Mouse (Mus musculus): ENCODE measurements around the gene Vti1a.

The Vti1a gene

GRCm38 (mm10) chr19:55621011-55621625, 305.0 kb downstream of the Vti1a start:
- no peak for DNase-seq (ENCODE audit: low spot score in 2 of 2)

- DNase-seq (ENCODE audit: low spot score in 2 of 2) = no peak
These were observed 306.7 kb downstream of the Vti1a start for GRCm38 (mm10) chr19:55622821-55623220.

GRCm38 (mm10) chr19:55623605-55624004, 307.5 kb downstream of the Vti1a start:
- DNase-seq (ENCODE audit: low spot score in 2 of 2) = no peak

GRCm38 (mm10) chr19:55626483-55626882, 310.4 kb downstream of the Vti1a start:
- DNase-seq (ENCODE audit: low spot score in 2 of 2) = no peak

GRCm38 (mm10) chr19:55626952-55627351, 310.9 kb downstream of the Vti1a start:
- DNase-seq (ENCODE audit: low spot score in 2 of 2) = no peak

GRCm38 (mm10) chr19:55635488-55635887, 319.4 kb downstream of the Vti1a start:
- DNase-seq (ENCODE audit: low spot score in 2 of 2) = no peak

GRCm38 (mm10) chr19:55640251-55640650, 324.2 kb downstream of the Vti1a start:
- no peak for DNase-seq (ENCODE audit: low spot score in 2 of 2)

GRCm38 (mm10) chr19:55641891-55642290, 325.8 kb downstream of the Vti1a start:
- DNase-seq (ENCODE audit: low spot score in 2 of 2) = no peak

- no peak for DNase-seq (ENCODE audit: low spot score in 2 of 2)
These were observed 326.3 kb downstream of the Vti1a start for GRCm38 (mm10) chr19:55642361-55642760.

- DNase-seq (ENCODE audit: low spot score in 2 of 2) = peak in 1 of 2 experiments; percentile 45
These were observed 327.3 kb downstream of the Vti1a start for GRCm38 (mm10) chr19:55643288-55643901.

- no peak for DNase-seq (ENCODE audit: low spot score in 2 of 2)
These were observed 327.8 kb downstream of the Vti1a start for GRCm38 (mm10) chr19:55643931-55644330.

- DNase-seq (ENCODE audit: low spot score in 2 of 2) = no peak
These were observed 333.3 kb downstream of the Vti1a start for GRCm38 (mm10) chr19:55649363-55649762.

GRCm38 (mm10) chr19:55651017-55651416, 334.9 kb downstream of the Vti1a start:
- no peak for DNase-seq (ENCODE audit: low spot score in 2 of 2)

- DNase-seq (ENCODE audit: low spot score in 2 of 2) = no peak
These were observed 336.7 kb downstream of the Vti1a start for GRCm38 (mm10) chr19:55652693-55653265.

- DNase-seq (ENCODE audit: low spot score in 2 of 2) = peak in 1 of 2 experiments; percentile 23
These were observed 344.1 kb downstream of the Vti1a start for GRCm38 (mm10) chr19:55660165-55660564.

GRCm38 (mm10) chr19:55662521-55663223, 346.6 kb downstream of the Vti1a start:
- no peak for DNase-seq (ENCODE audit: low spot score in 2 of 2)

GRCm38 (mm10) chr19:55667787-55668186, 351.7 kb downstream of the Vti1a start:
- DNase-seq (ENCODE audit: low spot score in 2 of 2) = no peak

- no peak for DNase-seq (ENCODE audit: low spot score in 2 of 2)
These were observed 352.8 kb downstream of the Vti1a start for GRCm38 (mm10) chr19:55668896-55669295.
